Mouse (Mus musculus) erythroblast, embryonic 14.5 days (primary cell): Measurements from ENCODE around the gene Dnmt1. TPM values are rescaled to one million over a fixed set of nuclear protein-coding genes. Genes with fewer than 3 reads are reported as not detected.

ENCODE experiments used
- H3K27me3 ChIP-seq: 2 replicates; pipeline ENCODE4 v1.6.1; 2012; ENCODE audit warnings: inconsistent platforms; ENCODE audit not compliant: control insufficient read depth
- H3K36me3 ChIP-seq: 2 replicates; pipeline ENCODE4 v1.6.1; 2012; ENCODE audit warnings: mild to moderate bottlenecking, inconsistent platforms; ENCODE audit not compliant: control insufficient read depth
- H3K4me1 ChIP-seq: 2 replicates; pipeline ENCODE4 v1.6.1; 2012; ENCODE audit warnings: inconsistent platforms; ENCODE audit not compliant: control insufficient read depth
- H3K4me3 ChIP-seq: replicated peaks from 2 replicates; pipeline ENCODE3; 2012; ENCODE audit warnings: moderate library complexity, mild to moderate bottlenecking, inconsistent platforms
- H3K9me3 ChIP-seq: 2 replicates; pipeline ENCODE4 v1.6.1; 2012; ENCODE audit warnings: low read length, inconsistent platforms, mixed read lengths; ENCODE audit not compliant: control insufficient read depth
- GATA1 ChIP-seq: IDR thresholded peaks from 2 replicates; pipeline ENCODE4 v1.6.1; 2012; ENCODE audit warnings: low read length, inconsistent platforms, mixed read lengths
- TAL1 ChIP-seq: IDR thresholded peaks from 3 replicates; pipeline ENCODE4 v1.6.1; 2012; ENCODE audit warnings: low read length, inconsistent platforms, mixed read lengths
- polyA plus RNA-seq: library from polyadenylated mRNA; stranded (reverse); fragments of >175 nt; gene quantifications from 2 replicates; pipeline ENCODE4 v1.2.3, GENCODE M21; 2012

The Dnmt1 gene
- polyA plus RNA-seq, 1 experiment: 25.3 TPM

DNA sequence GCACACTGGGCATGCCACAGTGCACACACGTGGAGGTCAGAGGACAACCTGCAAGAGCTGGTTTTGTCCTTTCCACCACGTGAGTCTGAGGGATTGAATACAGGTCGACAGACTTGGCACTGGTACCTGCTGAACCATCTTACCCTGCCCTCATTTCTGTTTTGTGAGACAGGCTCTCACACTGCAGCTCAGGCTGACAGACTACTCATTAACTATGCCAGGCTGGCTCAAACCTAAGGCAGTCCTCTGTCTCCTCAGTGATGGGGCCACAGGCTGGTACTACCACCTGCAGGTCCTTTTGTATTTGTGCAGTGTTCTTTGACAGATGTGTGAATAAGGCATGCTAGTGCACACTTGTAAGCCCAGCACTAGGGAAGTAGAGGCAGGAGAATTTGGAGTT lies 35.4 kb upstream of the Dnmt1 start:
- TF ChIP-seq TAL1 (no peak), GATA1 (no peak)
- no peaks in the 10 kb centered on the region for H3K9me3 ChIP-seq

DNA sequence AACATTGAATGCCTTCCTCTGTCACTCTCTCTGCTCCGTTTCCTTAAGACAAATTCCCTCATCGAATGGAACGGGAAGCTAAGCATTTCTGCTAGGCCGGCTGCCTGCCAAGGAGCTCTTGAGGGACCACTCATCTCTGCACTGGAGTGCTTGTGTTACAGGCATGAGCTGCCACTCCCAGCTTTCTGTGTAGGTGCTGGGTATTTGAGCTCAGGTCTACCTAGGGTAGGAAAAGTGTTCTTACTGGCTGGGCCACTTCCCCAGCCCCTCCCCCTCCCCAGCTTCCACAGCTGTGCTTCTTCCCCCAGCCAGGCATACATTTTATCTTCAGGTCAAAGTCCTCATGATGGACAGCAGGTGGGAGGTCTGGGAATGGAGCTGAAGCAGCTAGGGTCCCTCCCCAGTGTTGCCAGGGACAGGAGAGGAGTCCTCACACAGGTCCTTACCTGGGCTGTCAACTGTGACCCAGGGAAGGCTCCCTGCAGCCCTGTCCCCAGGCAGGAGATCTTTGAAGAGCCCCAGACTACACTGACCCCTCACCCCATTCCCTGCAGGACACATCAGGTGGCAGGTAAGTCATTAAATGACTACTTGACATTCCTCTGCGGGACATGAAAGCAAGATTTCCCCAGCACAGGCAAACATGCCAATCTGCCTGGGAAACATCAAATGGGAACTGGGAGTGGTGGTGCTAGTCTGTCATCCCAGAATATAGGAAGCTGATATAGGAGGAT lies 33.6 kb upstream of the Dnmt1 start:
- no peaks in the 10 kb centered on the region for H3K36me3 ChIP-seq
- H3K27me3 ChIP-seq: no peaks in the 10 kb centered on the region
- no peaks in the 10 kb centered on the region for H3K9me3 ChIP-seq
- no peak for TF ChIP-seq TAL1
- TF ChIP-seq GATA1: no peak
- peaks cover 23% of the 10 kb centered on the region for H3K4me1 ChIP-seq
- H3K4me3 ChIP-seq: no peak overlapping the region

More for the DNA sequence above, 35.4 kb upstream of the Dnmt1 start:
- Histone ChIP-seq H3K36me3 (no peaks in the 10 kb centered on the region), H3K27me3 (no peaks in the 10 kb centered on the region), H3K4me3 (no peak overlapping the region), H3K4me1 (peaks cover 30% of the 10 kb centered on the region)

DNA sequence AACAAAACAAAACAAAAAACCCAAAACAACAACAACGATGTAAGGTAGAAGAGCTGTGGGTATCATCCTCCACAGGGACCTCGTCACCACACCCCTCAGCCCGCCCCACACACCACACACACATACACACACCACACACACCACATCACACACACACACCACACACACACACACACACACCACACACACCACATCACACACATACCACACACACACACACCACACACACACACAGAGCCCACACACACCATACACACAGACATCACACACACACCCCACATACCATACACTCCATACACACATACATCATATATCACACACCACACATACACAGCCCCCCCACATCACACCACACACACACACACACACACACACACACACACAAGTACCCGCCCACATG lies 31.9 kb upstream of the Dnmt1 start:
- peaks cover 6% of the 10 kb centered on the region for H3K4me1 ChIP-seq
- TF ChIP-seq GATA1: no peak
- TF ChIP-seq TAL1: no peak
- no peak overlapping the region for H3K4me3 ChIP-seq
- no peaks in the 10 kb centered on the region for H3K36me3 ChIP-seq
- no peaks in the 10 kb centered on the region; the same call in none of the 2 replicates for H3K27me3 ChIP-seq
- H3K9me3 ChIP-seq: no peaks in the 10 kb centered on the region

DNA sequence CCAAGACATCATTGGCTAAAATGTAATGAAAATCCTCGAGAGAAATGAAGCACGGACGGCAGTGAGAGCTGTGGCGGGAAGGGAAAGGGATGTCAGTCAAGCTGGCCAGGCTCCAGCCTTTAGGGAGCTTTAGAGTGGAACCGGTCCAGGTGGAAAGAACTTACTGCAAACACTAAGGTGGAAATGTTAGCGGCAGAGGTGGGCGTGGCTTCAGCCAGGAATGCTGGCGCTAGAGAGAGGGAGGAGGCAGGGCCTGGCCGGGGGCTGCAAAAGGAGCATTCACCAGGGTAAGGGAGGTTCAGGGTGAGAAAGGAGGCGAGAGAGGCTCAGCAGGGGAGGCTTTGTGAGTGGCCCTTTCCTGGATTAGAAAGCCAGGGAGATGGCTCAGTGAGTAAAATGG lies 31.2 kb upstream of the Dnmt1 start:
- Histone ChIP-seq H3K4me3 (no peak overlapping the region), H3K27me3 (no peaks in the 10 kb centered on the region; the same call in none of the 2 replicates), H3K36me3 (no peaks in the 10 kb centered on the region), H3K9me3 (no peaks in the 10 kb centered on the region), H3K4me1 (peaks cover 6% of the 10 kb centered on the region)
- no peak for TF ChIP-seq GATA1

DNA sequence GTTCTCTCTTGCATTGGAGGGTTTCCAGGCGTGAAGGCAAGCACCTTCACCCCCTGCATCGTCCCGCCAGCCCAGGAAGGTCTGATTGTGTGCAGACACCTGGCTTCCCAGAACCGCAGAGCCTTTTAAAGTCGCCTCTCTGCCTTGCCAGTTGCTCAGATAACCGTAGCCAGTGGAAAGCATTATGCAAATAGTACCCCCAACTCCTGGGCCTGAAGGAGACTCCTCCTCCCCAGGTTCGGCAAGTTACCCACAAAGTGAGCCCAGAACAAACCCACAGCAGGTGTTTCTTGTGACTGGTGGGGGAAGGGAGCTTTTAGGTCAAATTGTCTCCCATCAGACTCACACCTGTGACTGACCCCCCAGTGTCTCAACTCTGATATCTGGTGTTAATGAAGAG lies 28.3 kb upstream of the Dnmt1 start:
- Histone ChIP-seq H3K4me1 (peaks cover 3% of the 10 kb centered on the region), H3K9me3 (no peaks in the 10 kb centered on the region), H3K27me3 (no peaks in the 10 kb centered on the region; the same call in none of the 2 replicates), H3K36me3 (no peaks in the 10 kb centered on the region), H3K4me3 (no peak overlapping the region)
- TF ChIP-seq TAL1 (no peak), GATA1 (no peak)

DNA sequence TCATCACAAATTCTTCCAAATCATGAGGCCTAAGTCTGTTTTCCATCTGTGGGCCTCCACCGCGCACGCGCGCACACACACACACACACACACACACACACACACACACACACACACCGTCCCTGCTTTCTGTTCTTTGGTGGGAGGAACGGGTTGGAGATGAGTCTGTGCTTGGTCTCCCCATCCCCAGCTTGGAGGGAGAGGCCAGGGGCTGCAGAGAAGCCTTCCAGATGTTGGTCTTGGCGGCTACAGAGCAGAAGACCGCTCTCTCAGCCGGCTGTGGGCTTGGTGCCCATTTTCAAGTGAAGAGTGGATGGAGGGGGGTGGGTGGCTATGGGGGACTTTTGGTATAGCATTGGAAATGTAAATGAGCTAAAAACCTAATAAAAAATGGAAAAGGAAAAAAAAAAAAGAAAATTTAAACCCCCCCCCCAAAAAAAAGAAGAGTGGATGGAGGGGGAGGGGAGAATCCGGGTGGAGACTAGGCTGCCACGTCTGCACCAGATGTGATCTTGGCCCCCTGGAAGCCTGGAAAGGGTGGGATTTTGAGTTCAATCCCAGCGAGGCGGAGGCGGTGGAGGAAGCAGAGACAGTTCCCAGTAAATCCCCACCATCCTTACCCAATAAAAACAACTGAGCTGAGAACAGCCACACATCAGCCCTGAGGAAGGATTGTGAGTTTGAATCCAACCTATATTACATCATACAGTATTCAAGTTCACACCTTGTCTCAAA lies 27.4 kb upstream of the Dnmt1 start:
- no peak overlapping the region for H3K4me3 ChIP-seq
- H3K9me3 ChIP-seq: no peaks in the 10 kb centered on the region
- H3K4me1 ChIP-seq: peaks cover 3% of the 10 kb centered on the region
- no peak for TF ChIP-seq GATA1
- no peak for TF ChIP-seq TAL1
- H3K27me3 ChIP-seq: peaks cover 1% of the 10 kb centered on the region
- no peaks in the 10 kb centered on the region for H3K36me3 ChIP-seq

DNA sequence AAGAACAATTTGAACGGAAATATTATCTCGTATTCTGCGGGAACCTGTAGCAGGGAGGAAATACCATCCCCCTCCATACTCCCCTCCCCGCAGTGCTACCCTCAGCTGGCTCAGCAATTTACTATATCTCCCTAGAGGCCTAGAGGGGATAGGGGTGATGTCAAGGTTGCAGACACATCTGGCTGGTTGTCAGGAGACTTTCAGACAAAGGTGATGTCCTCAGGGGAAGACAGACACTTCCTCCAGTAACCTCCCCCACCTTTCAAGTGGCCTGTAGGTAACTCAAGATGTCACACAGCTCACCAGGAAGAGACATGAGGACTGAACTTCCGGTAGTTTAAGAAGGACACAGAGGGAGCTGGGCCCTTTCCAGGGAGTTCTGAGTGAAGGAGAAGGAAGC lies 23.5 kb upstream of the Dnmt1 start:
- no peaks in the 10 kb centered on the region; the same call in 1 of the 2 replicates for H3K4me1 ChIP-seq
- no peaks in the 10 kb centered on the region for H3K36me3 ChIP-seq
- no peaks in the 10 kb centered on the region for H3K9me3 ChIP-seq
- H3K27me3 ChIP-seq: peaks cover 3% of the 10 kb centered on the region
- no peak overlapping the region for H3K4me3 ChIP-seq
- TF ChIP-seq GATA1 (no peak), TAL1 (no peak)

DNA sequence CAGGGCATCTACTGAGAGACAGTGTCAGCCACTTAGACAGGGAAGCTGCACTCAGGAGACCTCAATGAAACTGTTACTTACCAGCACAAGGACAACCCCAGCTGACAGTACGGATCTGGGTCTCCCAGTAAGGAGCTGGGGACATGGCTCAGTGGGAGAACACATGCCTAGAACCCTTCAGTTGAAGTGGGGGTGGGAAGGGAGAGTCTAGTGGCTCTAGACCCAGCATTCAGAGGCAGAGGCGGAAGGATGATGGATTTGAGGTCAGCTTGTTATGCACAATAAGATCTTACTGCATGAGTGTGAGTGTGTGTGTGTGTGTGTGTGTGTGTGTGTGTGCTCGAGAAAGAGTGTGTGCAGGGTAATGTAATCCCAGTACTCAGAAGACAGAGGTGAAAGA lies 22.5 kb upstream of the Dnmt1 start:
- Histone ChIP-seq H3K4me3 (no peak overlapping the region), H3K27me3 (peaks cover 3% of the 10 kb centered on the region; the same call in 1 of the 2 replicates), H3K9me3 (no peaks in the 10 kb centered on the region), H3K36me3 (no peaks in the 10 kb centered on the region), H3K4me1 (peaks cover 2% of the 10 kb centered on the region)
- TF ChIP-seq GATA1 (no peak), TAL1 (no peak)

DNA sequence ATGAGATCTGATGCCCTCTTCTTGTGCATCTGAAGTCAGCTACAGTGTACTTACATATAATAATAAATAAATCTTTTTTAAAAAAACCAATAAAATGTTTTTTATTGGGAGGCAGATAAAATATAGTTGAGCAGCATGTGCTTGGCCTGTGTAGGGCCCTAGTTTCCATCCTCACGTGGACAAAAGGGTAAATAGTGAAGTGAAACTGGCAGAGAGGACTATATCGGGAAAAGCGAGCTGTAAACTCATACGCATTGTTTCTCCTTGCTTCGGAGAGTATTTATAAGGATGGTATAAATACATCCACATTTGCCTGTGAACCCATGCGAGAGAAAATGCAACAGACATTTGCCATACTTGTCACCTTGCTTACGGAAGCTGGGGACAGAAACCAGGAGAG lies 20.1 kb upstream of the Dnmt1 start:
- Histone ChIP-seq H3K4me1 (peaks cover 25% of the 10 kb centered on the region), H3K27me3 (peaks cover 20% of the 10 kb centered on the region), H3K36me3 (no peaks in the 10 kb centered on the region), H3K9me3 (no peaks in the 10 kb centered on the region), H3K4me3 (no peak overlapping the region)
- TF ChIP-seq GATA1 (no peak), TAL1 (no peak)
